Mouse (Mus musculus): ENCODE data around the gene Cfap221.

The Cfap221 gene

DNA sequence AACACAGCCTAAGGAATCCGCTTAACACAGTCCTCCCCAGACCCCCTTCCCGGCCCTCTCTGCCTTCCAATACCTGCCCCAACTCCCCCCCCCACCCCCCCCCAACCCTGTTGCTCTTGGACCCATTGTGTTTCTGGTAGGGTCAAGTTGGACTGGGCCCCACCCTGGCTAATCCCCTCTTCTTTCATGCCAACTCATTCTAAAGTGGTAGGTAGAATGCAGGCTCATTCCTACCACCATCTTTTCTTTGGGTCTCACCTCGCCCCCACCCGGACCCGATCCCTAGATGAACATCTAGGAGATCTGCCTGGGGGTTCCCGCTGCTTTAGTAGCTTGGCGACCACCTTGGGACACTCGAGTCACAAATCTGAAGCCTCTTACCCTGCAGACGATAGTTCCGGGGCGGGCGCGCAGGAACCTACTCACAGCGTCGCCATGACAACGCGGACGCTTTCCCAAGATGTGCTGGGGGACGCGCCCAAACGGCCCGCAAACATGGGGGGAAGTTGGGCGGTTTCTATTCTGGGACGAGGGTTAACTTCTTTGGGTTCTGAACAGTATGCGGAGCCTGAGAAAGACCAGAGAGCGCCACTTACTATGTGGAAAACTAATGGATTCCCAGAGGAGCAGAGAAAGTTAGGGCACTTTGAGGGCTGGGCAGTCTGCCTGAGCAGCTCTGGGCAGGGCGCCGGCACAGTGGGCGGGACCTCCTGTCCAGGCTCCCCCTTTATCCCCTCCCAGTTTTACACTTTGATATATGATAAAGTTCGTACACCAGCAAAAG is at the start of gene Cfap221:
Gene Cfap221 (minus strand): TSS at position 437 of the 784 bp plus-strand sequence.
- DNase-seq (ENCODE audit: low spot score) = peak; percentile 50

DNA sequence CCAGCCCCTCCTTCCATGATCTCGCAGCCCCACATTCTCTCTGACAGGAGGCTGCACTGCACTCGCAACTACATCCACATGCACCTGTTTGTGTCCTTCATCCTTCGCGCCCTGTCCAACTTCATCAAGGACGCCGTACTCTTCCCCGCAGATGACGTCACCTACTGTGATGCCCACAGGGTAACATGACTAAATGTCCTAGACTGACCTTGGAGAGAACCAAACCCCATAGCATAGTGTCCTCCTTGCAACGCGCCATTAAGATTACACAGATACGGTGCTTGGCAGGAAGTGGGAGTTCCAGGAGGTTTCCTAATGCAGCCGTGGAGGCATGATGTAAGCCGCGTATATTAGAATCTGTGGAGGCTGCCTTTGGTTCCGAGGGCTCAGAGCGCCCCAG is 47.5 kb upstream of the Cfap221 start:
- DNase-seq (ENCODE audit: low spot score) = no peak

DNA sequence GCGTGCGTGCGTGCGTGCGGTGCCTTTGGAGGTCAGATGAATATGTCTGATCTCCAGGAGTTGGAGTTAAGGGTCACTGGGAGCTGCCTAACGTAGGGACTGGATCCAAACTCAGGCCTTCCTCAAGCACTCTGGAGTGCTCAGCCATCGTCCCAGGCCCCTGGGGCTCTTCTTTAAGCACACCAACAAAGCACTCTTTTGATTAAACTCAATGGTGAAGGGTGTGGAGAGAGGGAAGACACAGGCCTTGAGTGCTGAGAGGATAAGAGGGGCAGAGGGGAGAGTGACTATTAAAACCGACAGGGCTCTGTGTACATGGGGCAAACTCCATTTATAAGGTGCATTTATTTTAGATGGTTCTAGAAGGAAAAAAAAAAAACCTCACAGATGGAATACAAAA is 45.4 kb upstream of the Cfap221 start:
- no peak for DNase-seq (ENCODE audit: low spot score)

DNA sequence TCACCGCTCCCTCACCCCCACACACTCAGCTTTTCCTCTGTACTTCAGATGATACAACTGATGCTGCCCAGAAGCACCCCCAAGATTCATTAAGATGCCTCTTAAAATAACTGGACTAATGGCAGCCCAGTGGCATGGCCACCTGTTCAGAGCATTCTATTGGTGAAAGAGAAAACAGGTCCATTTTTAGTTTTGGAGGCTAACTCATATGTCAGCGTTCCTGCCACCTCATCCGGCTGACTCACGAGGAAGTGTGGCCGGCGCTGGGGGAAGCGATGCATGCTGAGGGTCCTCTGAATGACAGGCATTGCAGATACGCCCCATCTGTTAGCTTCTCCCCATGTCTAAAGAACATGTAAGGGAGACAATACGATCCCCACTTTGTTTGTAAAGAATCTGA is 41.6 kb upstream of the Cfap221 start:
- DNase-seq (ENCODE audit: low spot score) = no peak

DNA sequence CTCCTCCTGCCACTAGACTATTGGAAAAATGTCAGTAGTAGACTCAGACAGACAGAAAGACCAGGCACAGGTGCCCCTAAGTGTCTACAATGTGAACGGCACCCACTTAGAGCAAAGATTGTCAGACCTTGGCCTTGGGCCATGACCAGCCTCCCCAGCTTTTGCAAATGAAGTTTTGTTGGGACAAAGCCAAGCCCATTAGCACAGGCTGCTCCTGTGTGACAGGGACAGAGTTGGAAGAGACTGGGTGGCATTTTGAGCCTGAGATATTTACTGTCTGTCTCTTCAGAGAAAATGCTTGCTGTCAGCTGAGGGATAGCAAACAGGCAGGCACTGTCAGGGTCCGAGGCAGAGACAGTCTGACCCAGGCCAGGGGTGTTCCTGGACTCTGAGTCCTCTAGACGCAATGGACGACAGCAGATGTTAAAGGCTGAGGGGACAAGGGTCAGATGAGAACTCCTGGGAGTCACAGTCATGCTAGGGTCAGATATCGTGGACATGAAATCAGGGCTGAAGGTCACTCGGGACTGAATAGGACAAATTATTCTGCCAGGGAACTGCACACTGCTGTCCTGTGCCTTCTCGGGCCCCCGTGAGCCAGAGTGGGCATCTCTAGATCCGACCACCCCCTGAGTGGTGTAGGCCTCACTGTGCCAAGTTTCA is 40.1 kb upstream of the Cfap221 start:
- no peak for DNase-seq (ENCODE audit: low spot score)

DNA sequence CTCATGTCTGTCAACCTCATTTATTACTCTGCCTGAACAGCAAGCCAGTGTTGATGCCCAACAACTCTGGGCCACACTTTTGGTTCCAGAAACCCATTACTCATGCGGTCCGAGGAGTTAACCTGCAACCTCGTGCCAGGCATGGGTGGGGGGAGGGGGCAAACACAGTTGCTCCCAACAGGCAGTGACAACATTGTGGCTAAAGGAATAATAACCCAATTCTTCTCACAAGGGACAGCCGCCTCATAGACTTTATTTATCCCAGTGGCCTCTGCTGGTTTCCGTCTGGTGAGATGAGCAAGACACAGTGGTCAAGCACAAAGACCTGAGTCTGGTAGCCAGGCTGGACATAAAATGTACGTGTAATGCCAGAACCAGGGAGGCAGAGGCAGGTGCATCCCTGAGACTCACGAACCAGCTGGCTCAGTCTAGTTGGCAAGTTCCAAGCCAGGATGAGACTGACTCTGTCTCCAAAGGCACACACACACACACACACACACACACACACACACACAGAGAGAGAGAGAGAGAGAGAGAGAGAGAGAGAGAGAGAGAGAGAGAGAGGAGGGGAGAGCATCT is 38.5 kb upstream of the Cfap221 start:
- DNase-seq (ENCODE audit: low spot score) = no peak

DNA sequence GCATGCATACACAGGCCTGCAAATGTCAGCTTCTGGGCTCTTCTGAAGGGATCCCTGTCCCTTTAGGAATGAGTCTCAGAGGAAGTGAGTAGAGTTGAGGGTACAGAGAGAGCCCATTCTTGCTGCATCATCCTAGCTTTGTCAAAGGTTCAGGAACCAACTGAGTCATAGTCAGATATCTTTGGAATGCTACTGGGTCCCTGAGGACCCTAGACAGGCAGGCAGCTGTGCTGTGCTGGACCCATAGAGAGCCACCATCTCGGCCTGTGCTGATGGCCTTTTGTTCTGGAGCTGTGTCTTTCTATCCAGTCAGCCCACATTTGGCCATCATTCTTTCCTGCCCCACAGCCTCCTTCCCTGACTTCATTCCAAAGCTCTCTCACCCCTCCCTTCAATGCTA is 37.8 kb upstream of the Cfap221 start:
- no peak for DNase-seq (ENCODE audit: low spot score)

DNA sequence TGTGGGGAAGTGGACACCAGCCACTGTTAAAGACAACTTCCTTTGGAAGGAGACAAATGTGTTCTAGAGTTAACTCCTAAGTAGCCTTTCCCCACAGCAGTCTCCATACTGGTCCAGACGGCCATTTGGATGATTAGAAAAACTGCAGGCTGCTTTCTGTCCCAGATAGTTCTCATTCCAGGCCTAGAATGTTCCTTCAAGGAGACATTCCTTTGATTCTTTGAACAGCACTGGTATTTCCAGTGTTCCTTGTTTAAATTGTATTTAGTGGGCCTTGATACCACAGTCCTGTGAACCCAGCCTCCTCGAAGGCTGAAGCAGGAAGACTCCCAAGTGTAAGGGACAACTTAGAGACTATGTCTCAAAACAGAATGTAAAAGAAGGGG is 36.4 kb upstream of the Cfap221 start:
- DNase-seq (ENCODE audit: low spot score) = no peak

DNA sequence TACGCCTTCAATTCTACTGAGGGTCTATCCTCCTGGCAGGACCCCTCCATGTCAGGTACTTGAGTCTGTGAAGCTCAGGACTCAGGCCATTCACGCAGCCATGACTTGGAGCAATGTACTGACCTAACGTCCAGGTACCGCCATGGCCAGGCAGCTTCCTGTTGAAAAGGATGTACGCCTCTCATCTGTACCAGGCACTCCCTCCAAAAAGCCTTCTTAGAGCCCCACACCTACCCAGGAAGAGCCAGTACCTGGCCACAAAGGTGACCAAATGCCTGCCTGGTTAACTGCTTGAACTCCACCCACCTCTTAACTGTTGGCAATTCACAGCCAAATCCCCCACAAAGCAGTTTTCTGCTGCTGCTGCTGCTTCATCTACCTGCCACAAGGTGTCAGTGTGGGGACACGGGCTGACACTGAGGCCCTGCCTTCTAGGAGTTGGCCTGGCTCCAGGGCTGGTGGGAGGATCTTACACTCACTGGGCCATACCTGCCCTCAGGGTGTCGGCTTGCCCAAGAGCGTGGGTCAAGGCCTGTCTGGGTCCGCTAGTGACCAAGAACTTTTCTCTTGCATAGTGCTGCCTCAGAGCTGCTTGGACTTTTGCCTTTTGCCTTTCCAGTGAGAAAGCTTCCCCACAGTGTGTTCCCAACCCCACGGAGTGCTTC is 35.9 kb upstream of the Cfap221 start:
- peak; percentile 63 for DNase-seq (ENCODE audit: low spot score)

DNA sequence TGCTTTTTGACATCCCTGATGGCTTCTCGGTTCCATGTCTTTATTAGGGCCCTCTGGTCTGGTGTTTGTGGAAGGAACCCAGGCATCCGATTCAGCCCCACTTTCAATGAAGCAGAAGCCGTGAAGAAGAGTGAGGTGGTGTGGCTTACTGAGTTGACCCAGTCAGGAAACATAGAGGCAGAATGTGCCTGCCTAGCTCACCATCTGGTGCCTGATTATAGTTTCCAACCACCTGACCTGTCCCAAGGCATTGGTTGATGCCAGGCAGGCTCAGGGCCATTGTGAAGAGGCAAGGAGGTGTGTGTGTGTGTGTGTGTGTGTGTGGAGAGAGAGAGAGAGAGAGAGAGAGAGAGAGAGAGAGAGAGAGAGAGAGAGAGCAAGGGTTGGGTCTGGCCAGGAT is 33.4 kb upstream of the Cfap221 start:
- DNase-seq (ENCODE audit: low spot score) = no peak

DNA sequence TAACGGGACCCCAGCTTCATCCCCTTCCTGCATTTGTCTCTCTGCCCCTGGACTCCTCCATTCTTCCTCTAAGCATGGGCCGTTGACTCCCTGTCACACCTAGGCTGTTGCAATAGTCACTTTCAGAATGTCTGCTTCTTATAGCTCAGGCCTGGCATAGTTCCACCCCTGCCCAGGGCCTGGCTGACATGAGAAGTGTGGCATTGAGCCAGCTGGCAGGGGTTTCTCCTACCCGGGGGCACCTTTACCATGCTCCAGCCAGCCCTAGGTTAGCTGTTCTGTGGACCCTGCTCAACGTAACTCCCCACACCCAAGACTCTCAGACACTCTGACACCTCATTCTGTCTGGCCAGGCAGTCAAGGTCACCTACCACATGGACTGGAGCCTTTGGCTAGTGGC is 30.7 kb upstream of the Cfap221 start:
- no peak for DNase-seq (ENCODE audit: low spot score)

DNA sequence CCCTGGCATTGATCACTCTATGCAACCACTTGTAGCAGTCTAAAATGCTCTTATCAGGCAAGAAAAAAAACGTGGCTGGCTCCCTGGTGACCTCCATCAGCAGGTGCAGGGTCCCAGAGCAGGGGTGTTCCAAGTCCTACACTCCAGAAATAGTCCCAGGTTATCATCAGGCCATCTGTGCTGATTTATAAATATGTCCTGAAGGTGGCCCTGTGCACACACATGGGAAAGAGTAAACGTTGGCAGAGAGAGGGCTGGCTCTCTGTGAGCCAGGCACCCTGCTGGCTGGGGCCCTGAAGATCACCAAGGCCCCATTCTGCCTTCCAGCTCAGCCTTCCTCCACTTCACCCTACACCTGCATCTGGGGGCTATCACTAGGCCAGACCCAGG is 28.0 kb upstream of the Cfap221 start:
- no peak for DNase-seq (ENCODE audit: low spot score)

DNA sequence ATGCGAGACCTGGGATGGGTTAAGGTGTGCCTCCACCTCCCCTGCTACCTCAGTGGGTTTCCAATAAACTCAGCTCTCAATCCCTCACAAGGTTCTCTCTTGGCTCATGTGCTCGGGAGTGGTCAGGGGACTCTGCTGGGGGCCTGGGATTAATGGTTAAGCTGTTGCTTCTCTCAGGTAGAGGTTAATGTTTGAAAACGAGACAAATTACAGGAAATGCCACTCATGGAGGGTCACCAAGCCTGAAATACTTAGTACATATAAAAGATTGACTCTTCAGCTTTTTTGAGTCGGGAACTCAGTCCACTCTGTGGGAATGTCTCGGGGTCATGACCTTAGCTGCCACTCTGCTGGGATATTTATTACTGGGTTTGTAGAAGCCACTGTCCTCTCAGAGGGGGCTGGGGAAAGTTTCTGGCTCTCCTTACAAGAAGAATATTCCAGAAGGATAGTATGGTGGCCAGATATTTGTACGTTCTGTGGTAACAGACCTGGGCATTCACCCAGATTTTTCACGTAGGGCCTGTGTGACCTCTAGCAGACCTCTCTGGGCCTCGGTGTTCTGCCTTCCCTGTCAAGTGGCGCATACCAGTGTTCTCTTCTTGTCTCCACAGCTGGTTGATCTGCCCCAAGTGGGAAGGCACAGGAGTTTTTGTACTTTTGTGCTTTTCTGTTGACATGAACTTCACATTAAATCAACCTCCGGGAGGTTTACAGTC is 27.5 kb upstream of the Cfap221 start:
- DNase-seq (ENCODE audit: low spot score) = no peak

DNA sequence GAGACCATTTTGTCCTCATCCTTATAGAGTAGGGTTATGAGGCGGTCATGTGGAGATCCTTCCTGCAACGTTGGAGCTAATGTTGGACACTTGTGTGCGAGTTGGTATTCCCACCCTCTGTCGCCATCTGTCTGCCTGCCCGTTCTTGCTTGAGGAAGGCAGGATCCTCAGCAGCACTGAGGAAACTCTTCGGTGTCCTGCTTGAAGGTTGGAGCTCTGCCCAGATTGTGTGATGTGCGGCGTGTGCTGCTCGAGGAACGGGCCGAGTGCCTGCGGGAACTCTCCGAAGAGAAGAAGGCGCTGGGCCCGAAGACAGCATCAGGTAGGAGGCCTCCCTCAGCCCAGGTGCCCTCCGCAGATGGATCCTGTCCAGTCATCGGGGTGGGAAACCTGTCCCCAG is 24.9 kb upstream of the Cfap221 start:
- DNase-seq (ENCODE audit: low spot score) = no peak

DNA sequence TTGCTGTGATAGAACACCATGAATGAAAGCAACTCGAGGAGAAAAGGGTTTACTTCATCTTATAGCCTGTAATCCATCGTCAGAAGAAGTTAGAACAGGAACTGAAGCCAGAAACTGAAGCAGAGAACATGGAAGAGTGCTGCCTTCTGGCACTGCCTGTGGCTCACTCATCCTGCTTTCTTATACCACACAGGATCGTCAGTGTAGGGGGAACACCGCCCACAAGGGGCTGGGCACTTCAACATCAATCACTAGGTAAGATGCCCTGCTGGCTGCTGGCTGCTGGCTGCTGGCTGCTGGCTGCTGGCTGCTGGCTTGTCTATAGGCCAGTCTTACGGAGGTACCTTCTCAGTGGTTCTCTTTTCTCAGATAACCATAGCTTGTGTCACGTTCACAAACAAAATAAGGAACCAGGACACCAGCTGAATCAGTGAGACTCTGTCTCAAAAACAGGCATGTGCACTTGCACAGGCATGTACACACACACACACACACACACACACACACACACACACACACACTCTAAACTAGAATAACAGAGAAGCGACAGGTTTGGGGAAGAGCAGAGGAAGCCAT is 23.4 kb upstream of the Cfap221 start:
- no peak for DNase-seq (ENCODE audit: low spot score)

DNA sequence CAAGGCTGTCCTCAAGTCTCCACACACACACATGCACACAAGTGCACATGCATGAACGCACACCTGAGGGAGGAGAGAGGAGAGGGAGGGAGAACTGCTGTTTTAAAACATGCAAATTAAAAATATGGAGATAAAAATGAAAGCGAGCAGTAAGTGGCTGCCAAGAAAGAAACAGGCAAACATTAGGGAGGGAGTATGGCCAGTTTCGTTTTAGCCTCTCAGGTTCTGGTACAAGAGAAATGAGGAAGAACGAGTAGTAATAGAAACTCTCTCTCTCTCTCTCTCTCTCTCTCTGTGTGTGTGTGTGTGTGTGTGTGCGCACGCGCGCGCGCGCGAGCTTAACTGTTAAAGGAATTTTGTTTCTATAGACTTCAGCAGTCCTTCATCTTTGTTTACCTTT is 22.4 kb upstream of the Cfap221 start:
- DNase-seq (ENCODE audit: low spot score) = no peak

DNA sequence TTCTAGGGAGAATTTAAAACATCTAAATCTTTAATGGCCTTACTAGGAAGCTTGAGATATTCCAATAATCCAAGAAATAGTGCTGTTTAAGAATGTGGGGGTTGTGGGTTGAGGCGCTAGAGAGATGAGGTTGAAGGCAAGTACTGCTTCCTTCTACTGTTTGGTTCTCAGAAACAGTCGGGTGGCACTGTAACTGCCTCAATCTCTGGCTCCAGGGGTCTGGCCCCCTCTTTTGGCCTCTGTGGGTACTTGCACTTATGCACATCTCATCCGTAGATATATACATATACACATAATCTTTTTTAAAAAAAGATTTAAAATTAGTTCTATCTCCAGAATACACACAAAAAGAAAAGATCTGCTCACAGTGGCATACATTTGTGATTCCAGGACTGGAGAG is 21.9 kb upstream of the Cfap221 start:
- DNase-seq (ENCODE audit: low spot score) = no peak

DNA sequence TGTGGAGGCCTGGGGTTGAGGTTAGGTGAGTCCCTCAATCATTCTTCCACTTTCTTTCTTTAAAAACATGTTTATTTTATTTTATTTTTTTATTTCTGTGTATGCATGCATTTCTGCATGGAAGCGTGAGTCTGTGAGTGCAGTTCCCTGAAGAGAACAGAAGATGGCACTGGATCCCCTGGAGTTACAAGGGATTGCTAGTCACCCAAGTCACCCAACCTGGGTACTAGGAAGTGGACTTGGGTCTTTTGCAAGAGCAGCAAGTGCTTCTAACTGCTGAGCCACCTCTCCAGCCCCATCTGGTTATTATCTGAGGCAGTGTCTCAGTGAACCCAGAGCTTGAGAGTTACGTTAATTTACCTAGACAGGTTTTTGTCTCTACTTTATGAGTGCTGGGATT is 19.2 kb upstream of the Cfap221 start:
- no peak for DNase-seq (ENCODE audit: low spot score)

DNA sequence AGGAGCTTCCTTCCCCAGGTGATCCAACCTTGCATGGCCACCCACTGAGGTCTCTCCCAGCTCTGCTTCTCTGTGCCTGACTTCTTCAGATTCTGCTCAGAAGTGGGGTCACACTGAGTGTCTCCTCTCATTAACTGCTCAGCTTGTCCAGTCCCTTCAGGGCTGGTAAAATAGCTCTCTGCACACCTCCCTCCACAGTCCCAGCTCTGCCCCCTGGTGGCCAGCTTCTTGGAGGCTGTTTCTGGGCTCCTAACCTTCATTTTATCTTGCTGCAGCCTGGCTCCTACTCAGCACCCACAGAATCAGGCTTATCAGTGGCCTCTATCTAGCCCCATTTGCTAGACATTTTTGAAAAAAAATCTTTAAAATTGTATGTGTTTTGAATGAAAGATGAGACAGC is 16.1 kb upstream of the Cfap221 start:
- DNase-seq (ENCODE audit: low spot score) = peak; percentile 9

DNA sequence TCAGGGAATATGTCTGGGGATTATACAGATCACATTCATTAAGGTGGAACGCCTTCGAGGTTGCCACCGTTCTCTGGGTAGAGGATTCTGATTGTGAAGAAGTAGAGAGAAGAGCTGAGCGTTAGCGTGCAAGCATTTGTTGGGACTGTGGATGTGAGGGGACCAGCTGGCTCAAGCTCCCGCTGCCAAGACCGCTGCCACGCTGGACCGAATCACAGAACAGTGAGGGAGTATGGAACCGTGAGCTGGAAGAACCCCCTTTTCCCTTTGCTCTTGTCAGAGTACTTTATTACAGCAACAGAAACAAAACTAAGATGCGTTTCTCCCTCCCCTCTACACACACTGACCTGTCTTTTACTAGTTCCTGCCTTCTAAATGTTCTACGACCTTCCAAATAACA is 15.6 kb upstream of the Cfap221 start:
- DNase-seq (ENCODE audit: low spot score) = no peak

DNA sequence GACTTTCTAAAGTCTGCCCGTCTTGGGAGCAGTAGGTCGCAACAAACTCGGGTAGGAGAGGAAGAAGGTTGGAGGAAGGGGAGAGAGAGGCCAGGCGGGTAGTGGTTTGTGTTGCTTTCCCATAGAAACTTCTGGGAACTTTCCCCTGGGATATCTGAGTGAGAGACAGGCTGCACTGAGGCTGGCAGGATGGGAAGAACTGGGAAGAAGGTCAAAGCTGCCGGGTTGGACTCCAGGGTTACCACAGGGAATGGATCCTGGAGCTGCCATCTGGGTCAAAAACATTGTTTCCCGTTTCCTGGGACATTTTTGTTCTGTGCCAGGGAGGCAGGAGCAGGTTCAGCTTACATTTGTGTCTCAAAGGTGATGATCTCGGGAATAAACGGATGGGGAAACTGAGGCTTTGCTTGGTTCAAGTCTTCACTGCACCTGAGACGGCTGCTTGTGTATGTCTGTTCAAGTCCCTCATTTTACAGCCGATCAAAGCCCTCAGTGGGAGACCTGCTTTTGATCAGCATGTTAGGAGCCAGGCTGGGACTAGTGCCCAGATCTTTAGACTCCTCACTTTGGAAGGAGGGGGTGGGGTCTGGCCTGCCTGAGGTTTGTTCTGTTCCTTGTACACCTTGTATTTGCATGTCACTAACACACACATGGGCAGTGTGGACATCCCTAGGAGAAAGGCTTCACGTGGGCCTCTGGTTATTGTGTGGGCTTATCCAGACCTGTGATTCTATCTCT is 11.0 kb upstream of the Cfap221 start:
- no peak for DNase-seq (ENCODE audit: low spot score)
